Mouse (Mus musculus) T-cell, adult 66 days (primary cell): ENCODE measurements around the gene Cacna2d4. TPM values are rescaled to one million over a fixed set of nuclear protein-coding genes. Genes with fewer than 3 reads are reported as not detected.

Experiments used
- total RNA-seq, 2 experiments: library from RNA; stranded (reverse); gene quantifications; 3 replicates in 1 of 2; 4 replicates in 1 of 2; pipeline ENCODE4 v1.2.4; 2023

Gene Cacna2d4
- total RNA-seq = 10 to 100 TPM in 1 of 2 experiments, 1 to 10 TPM in 1; 8.9 to 17.0 TPM

GRCm38 (mm10) chr6:119236241-119236640, at the start of gene Cacna2d4:
TSS of gene Cacna2d4 (plus strand) at chr6:119236526.

GRCm38 (mm10) chr6:119196382-119197305, 39.7 kb upstream of the Cacna2d4 start, which contains the start of gene Cacna1c:
TSS of gene Cacna1c (minus strand) at chr6:119196418.

GRCm38 (mm10) chr6:119330506-119330905, 94.2 kb downstream of the Cacna2d4 start, which contains the start of gene Lrtm2:
TSS of gene Lrtm2 (minus strand) at chr6:119330766.

Other genes with a start within 250 kb of the Cacna2d4 start
- 10 to 100 TPM; 29.7 to 43.0 TPM for gene Dcp1b, start 61.3 kb upstream of the Cacna2d4 start, total RNA-seq
- gene Cacna1c, start 40.1 kb upstream of the Cacna2d4 start, total RNA-seq = not detected
- gene Lrtm2, start 94.2 kb downstream of the Cacna2d4 start, total RNA-seq = 1 to 10 TPM; 3.3 to 4.9 TPM
- gene Adipor2, start 181.2 kb downstream of the Cacna2d4 start, total RNA-seq = 10 to 100 TPM; 55.4 to 60.2 TPM
- 10 to 100 TPM; 86.7 to 93.0 TPM for gene Fbxl14, start 243.1 kb downstream of the Cacna2d4 start, total RNA-seq